ENCODE assay signal across 12 mouse cellular contexts in the genomic region with DNA sequence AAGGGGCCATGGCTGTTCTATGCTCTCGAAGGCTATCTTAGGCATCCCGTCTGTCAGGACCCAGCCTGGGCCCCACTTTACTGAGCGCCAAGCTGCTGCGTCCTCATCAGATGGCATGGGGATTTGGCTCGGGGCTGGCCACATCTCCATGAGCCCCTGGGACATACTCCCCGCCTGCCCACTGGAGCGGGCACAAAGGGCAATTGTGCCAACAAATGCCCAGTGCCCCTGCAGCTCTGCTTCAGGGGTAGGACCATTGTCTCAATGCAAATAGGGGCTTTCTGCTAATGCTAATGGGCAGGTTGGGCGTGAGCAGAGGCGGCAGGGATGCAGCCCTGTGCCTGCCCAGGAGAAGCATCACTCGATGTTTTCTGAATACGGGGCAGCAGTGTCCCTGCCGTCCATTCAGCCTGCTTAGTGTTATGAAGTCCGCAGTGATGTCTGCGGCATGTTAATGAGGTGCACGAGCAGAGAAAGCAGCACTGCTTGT.
DNase-seq lines count a peak whose midpoint lies in the region; ATAC-seq lines count a peak whose summit lies in the region.
"Had no signal": no experiment of that assay in that cellular context is flagged by ENCODE, and none has a peak within 500 bp of the region (broad histone marks: within the 10 kb centered on the region; RNA-seq: fewer than 3 reads in every experiment).

No protein-coding gene starts in this region.

- peak; percentile 93 for ATAC-seq in hindbrain, embryonic 12.5 days (ENCODE audit: low FRiP score)
- peak; percentile 85 for ATAC-seq in midbrain, embryonic 14.5 days (ENCODE audit: low FRiP score, low TSS enrichment)

- H3K9ac ChIP-seq in hindbrain, embryonic 12.5 days, result no peak overlapping the region
- 0 out of 2 replicates have a peak overlapping the region, but pooled peaks have one; percentile 3 for H3K9ac ChIP-seq in midbrain, embryonic 14.5 days (replicated peaks; ENCODE audit: low read length)
- H3K9ac ChIP-seq: limb, embryonic 12.5 days; lung, embryonic 15.5 days had no signal

- H3K9me3 ChIP-seq in embryonic facial prominence, embryonic 10.5 days, result no peaks in the 10 kb centered on the region
- H3K9me3 ChIP-seq in hindbrain, embryonic 12.5 days (replicated peaks), result no peaks in the 10 kb centered on the region
- no peaks in the 10 kb centered on the region for H3K9me3 ChIP-seq in midbrain, embryonic 14.5 days (ENCODE audit: control insufficient read depth, low read length)
- H3K9me3 ChIP-seq: heart, embryonic 10.5 days; limb, embryonic 12.5 days; lung, embryonic 15.5 days had no signal

- H3K4me2 ChIP-seq in hindbrain, embryonic 12.5 days (replicated peaks), result peak overlapping the region; percentile 30
- H3K4me2 ChIP-seq in midbrain, embryonic 14.5 days (ENCODE audit: low read length), result peak overlapping the region; percentile 34
- H3K4me2 ChIP-seq: limb, embryonic 12.5 days; lung, embryonic 15.5 days had no signal

- 52% methylated on average over 15 of the region's 15 CpGs for WGBS in embryonic facial prominence, embryonic 10.5 days
- WGBS in hindbrain, embryonic 12.5 days, result 31% methylated on average over 15 of the region's 15 CpGs
- WGBS in midbrain, embryonic 14.5 days, result 15% methylated on average over 15 of the region's 15 CpGs

- no peaks in the 10 kb centered on the region for H3K36me3 ChIP-seq in embryonic facial prominence, embryonic 10.5 days (replicated peaks)
- no peaks in the 10 kb centered on the region for H3K36me3 ChIP-seq in hindbrain, embryonic 12.5 days
- no peaks in the 10 kb centered on the region for H3K36me3 ChIP-seq in midbrain, embryonic 14.5 days (ENCODE audit: control insufficient read depth, insufficient read depth, low read length)
- H3K36me3 ChIP-seq: limb, embryonic 12.5 days; lung, embryonic 15.5 days had no signal

- peaks cover 37% of the 10 kb centered on the region for H3K27me3 ChIP-seq in embryonic facial prominence, embryonic 10.5 days (replicated peaks; ENCODE audit: low read depth, poor library complexity, severe bottlenecking)
- H3K27me3 ChIP-seq in hindbrain, embryonic 12.5 days, result no peaks in the 10 kb centered on the region; the same call in 1 of the 2 replicates
- H3K27me3 ChIP-seq in midbrain, embryonic 14.5 days (ENCODE audit: control insufficient read depth, insufficient read depth, low read length), result no peaks in the 10 kb centered on the region
- H3K27me3 ChIP-seq: lung, embryonic 15.5 days had no signal

- 0 out of 2 replicates have a peak, but pooled peaks cover 2% of the 10 kb centered on the region for H3K4me1 ChIP-seq in embryonic facial prominence, embryonic 10.5 days
- H3K4me1 ChIP-seq in hindbrain, embryonic 12.5 days, result peaks cover 15% of the 10 kb centered on the region
- H3K4me1 ChIP-seq in midbrain, embryonic 14.5 days (ENCODE audit: control insufficient read depth, insufficient read depth, low read length), result no peaks in the 10 kb centered on the region
- H3K4me1 ChIP-seq: limb, embryonic 12.5 days; lung, embryonic 15.5 days had no signal

- DNase-seq in embryo, embryonic 11 days, result peak; percentile 12
- no peak for DNase-seq in embryo, embryonic 10.5 days (ENCODE audit: low spot score)
- peak; percentile 8 for DNase-seq in embryonic facial prominence, embryonic 10.5 days (ENCODE audit: low spot score)
- DNase-seq in midbrain, embryonic 14.5 days, result peak; percentile 75
- DNase-seq in thymus, postnatal 10 days (ENCODE audit: low spot score in 2 of 2), result no peak
- no peak for DNase-seq in adrenal gland, adult 8-10 months
- no peak for DNase-seq in left cerebral cortex, adult 9 months (ENCODE audit: low spot score in 2 of 2)
- DNase-seq: right cerebral cortex, adult 18-20 months had no signal

- no peak overlapping the region for H3K4me3 ChIP-seq in embryonic facial prominence, embryonic 10.5 days
- no peak overlapping the region for H3K4me3 ChIP-seq in hindbrain, embryonic 12.5 days
- no peak overlapping the region for H3K4me3 ChIP-seq in midbrain, embryonic 14.5 days (replicated peaks; ENCODE audit: low read depth, low read length)
- H3K4me3 ChIP-seq: heart, embryonic 10.5 days; limb, embryonic 12.5 days; lung, embryonic 15.5 days had no signal

- no peak overlapping the region for H3K27ac ChIP-seq in embryonic facial prominence, embryonic 10.5 days (replicated peaks)
- H3K27ac ChIP-seq in hindbrain, embryonic 12.5 days, result peak overlapping the region; percentile 62
- H3K27ac ChIP-seq in midbrain, embryonic 14.5 days (replicated peaks; ENCODE audit: low read depth, low read length), result peak overlapping the region; percentile 50
- H3K27ac ChIP-seq: heart, embryonic 10.5 days; limb, embryonic 12.5 days; lung, embryonic 15.5 days had no signal

Comparison
In these comparisons a context has a peak if more than half of its experiments do, and no peak if none do; other contexts are left out.
1. DNase-seq: peak in embryo, embryonic 11 days (single experiment), embryonic facial prominence, embryonic 10.5 days (single experiment) and midbrain, embryonic 14.5 days (single experiment); none in embryo, embryonic 10.5 days (single experiment), thymus, postnatal 10 days (0 of 2), adrenal gland, adult 8-10 months (single experiment) and left cerebral cortex, adult 9 months (0 of 2).